Mouse (Mus musculus): Measurements from ENCODE around the gene Stk35.

DNA sequence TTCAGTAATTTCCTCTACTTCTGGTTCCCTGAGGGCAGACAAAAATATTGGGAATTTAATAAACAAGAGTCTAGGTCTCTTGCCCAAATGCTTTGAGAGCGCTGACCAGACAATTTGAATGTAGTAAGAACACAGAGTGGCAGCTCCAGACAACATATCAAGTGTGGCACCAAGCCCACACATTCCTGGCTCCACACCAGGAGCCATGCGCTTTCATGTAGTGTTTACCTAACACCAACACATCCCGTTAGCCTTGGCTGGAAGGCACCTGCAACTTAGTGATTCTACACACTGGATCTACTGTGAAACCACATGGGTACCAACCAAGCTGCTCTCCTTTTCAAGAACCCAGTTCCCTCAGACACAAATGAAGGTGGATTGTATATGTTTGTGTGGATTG, 45.5 kb downstream of the Stk35 start:
- TF ChIP-seq CTCF (IDR thresholded peaks at IDR 0.05; ENCODE audit: borderline replicate concordance, insufficient read depth, low read depth, low read length) = no peak
- no peak for TF ChIP-seq POLR2A (IDR thresholded peaks at IDR 0.05; ENCODE audit: borderline replicate concordance, insufficient read depth, low read length)

Data from cerebellum, adult 2 months (tissue).